Mouse (Mus musculus) thymus, postnatal 0 days (tissue): ENCODE results near the gene Tmem222. TPM values are rescaled to one million over a fixed set of nuclear protein-coding genes. Genes with fewer than 3 reads are reported as not detected.

ENCODE experiments used
- DNase-seq: peaks from one replicate; pipeline ENCODE4 v3.0.0-alpha.2; 2015; ENCODE audit warnings: low spot score
- polyA plus RNA-seq: library from polyadenylated mRNA; unstranded; fragments of >200 nt; fragmentation: Nextera tagmentation; extraction: Ambion mirVana; gene quantifications from 2 replicates; pipeline ENCODE4 v1.2.1, GENCODE M21; 2015

Tmem222 gene
- polyA plus RNA-seq: 93.2 and 94.0 TPM in 2 replicates

- DNase-seq: peak; percentile 92
Observed at GRCm38 (mm10) chr4:133277104-133278026, at the start of gene Tmem222. TSS of gene Tmem222 (minus strand) at chr4:133277792.

GRCm38 (mm10) chr4:133319667-133320066, 42.1 kb upstream of the Tmem222 start:
- no peak for DNase-seq

GRCm38 (mm10) chr4:133315991-133316390, 38.4 kb upstream of the Tmem222 start:
- no peak for DNase-seq

- no peak for DNase-seq
Observed at GRCm38 (mm10) chr4:133314896-133315295, 37.3 kb upstream of the Tmem222 start.

GRCm38 (mm10) chr4:133309948-133310347, 32.4 kb upstream of the Tmem222 start:
- DNase-seq: peak; percentile 79

GRCm38 (mm10) chr4:133307331-133307730, 29.7 kb upstream of the Tmem222 start:
- peak; percentile 61 for DNase-seq

GRCm38 (mm10) chr4:133305825-133306224, 28.2 kb upstream of the Tmem222 start:
- DNase-seq: no peak

GRCm38 (mm10) chr4:133304770-133305169, 27.2 kb upstream of the Tmem222 start:
- no peak for DNase-seq

GRCm38 (mm10) chr4:133302668-133303067, 25.1 kb upstream of the Tmem222 start:
- DNase-seq: no peak

- DNase-seq: peak; percentile 52
Observed at GRCm38 (mm10) chr4:133301802-133302201, 24.2 kb upstream of the Tmem222 start.

- DNase-seq: no peak
Observed at GRCm38 (mm10) chr4:133300421-133300820, 22.8 kb upstream of the Tmem222 start.

- DNase-seq: no peak
Observed at GRCm38 (mm10) chr4:133299701-133300100, 22.1 kb upstream of the Tmem222 start.

- peak; percentile 91 for DNase-seq
Observed at GRCm38 (mm10) chr4:133298516-133299365, 21.1 kb upstream of the Tmem222 start.

GRCm38 (mm10) chr4:133297801-133298238, 20.2 kb upstream of the Tmem222 start:
- peak; percentile 89 for DNase-seq

- DNase-seq: no peak
Observed at GRCm38 (mm10) chr4:133297360-133297759, 19.8 kb upstream of the Tmem222 start.

- no peak for DNase-seq
Observed at GRCm38 (mm10) chr4:133294084-133294483, 16.5 kb upstream of the Tmem222 start.

- peak; percentile 79 for DNase-seq
Observed at GRCm38 (mm10) chr4:133292901-133293843, 15.6 kb upstream of the Tmem222 start.

- no peak for DNase-seq
Observed at GRCm38 (mm10) chr4:133292405-133292804, 14.8 kb upstream of the Tmem222 start.

GRCm38 (mm10) chr4:133291255-133291654, 13.7 kb upstream of the Tmem222 start:
- DNase-seq: no peak

- no peak for DNase-seq
Observed at GRCm38 (mm10) chr4:133286476-133287077, 9.0 kb upstream of the Tmem222 start.
